Mouse (Mus musculus) thymus, adult 2 months (tissue): ENCODE data around the gene Cpsf2. TPM values are rescaled to one million over a fixed set of nuclear protein-coding genes. Genes with fewer than 3 reads are reported as not detected.
A peak's percentile ranks its signal among the peaks of the same experiment; 100 is the strongest.
"Not testable (repeated sequence)": the region's sequence is repeated elsewhere in the genome, so short reads cannot be mapped to it uniquely, and the experiment has no call there.

Source experiments
- DNase-seq: peaks from one replicate; pipeline ENCODE4 v3.0.0; 2021
- H3K27ac ChIP-seq: fragments of 200-500 bp; 2 replicates; pipeline ENCODE4 v1.5.1; 2012; ENCODE audit warnings: low read length, control low read depth; ENCODE audit not compliant: control insufficient read depth, insufficient read depth
- H3K27me3 ChIP-seq: fragments of 200-500 bp; 2 replicates; pipeline ENCODE4 v1.6.1; 2012; ENCODE audit warnings: mild to moderate bottlenecking, low read length, moderate library complexity, mixed read lengths; ENCODE audit not compliant: control insufficient read depth, insufficient read depth
- H3K36me3 ChIP-seq: fragments of 200-500 bp; 2 replicates; pipeline ENCODE4 v1.6.1; 2012; ENCODE audit warnings: mild to moderate bottlenecking, low read length, moderate library complexity; ENCODE audit not compliant: control insufficient read depth, insufficient read depth
- H3K4me1 ChIP-seq: fragments of 200-500 bp; replicated peaks from 2 replicates; pipeline ENCODE4 v1.6.1; 2012; ENCODE audit warnings: low read length; ENCODE audit not compliant: control insufficient read depth, insufficient read depth
- H3K4me3 ChIP-seq: fragments of 200-500 bp; 2 replicates; pipeline ENCODE4 v1.5.1; 2012; ENCODE audit warnings: mild to moderate bottlenecking, low read length, control low read depth, moderate library complexity; ENCODE audit not compliant: control insufficient read depth, insufficient read depth
- CTCF ChIP-seq: fragments of 200-500 bp; IDR thresholded peaks from 2 replicates; pipeline ENCODE4 v1.5.1; 2012; ENCODE audit warnings: mild to moderate bottlenecking, control low read depth, low read length, moderate library complexity, borderline replicate concordance; ENCODE audit not compliant: control insufficient read depth, poor library complexity, insufficient read depth; ENCODE audit errors: extremely low read depth
- POLR2A ChIP-seq: fragments of 200-500 bp; IDR thresholded peaks from 2 replicates; pipeline ENCODE4 v1.6.1; 2012; ENCODE audit warnings: mild to moderate bottlenecking, low read length, control low read depth, moderate library complexity; ENCODE audit not compliant: control insufficient read depth, poor library complexity, insufficient read depth; ENCODE audit errors: extremely low read depth
- WGBS: fragments of 180-500 bp; shearing (Covaris S2); methylation state at CpG from one replicate; pipeline ENCODE4 v1.1.7; 2018; 5-methylcytosine and 5-hydroxymethylcytosine counted together
- polyA plus RNA-seq: library from polyadenylated mRNA; depleted of rRNA; stranded (reverse); fragments of >200 nt; gene quantifications from 2 replicates; pipeline ENCODE4 v1.2.3, GENCODE M21; 2012

The Cpsf2 gene
- polyA plus RNA-seq, 1 experiment, result 6.6 TPM

DNA sequence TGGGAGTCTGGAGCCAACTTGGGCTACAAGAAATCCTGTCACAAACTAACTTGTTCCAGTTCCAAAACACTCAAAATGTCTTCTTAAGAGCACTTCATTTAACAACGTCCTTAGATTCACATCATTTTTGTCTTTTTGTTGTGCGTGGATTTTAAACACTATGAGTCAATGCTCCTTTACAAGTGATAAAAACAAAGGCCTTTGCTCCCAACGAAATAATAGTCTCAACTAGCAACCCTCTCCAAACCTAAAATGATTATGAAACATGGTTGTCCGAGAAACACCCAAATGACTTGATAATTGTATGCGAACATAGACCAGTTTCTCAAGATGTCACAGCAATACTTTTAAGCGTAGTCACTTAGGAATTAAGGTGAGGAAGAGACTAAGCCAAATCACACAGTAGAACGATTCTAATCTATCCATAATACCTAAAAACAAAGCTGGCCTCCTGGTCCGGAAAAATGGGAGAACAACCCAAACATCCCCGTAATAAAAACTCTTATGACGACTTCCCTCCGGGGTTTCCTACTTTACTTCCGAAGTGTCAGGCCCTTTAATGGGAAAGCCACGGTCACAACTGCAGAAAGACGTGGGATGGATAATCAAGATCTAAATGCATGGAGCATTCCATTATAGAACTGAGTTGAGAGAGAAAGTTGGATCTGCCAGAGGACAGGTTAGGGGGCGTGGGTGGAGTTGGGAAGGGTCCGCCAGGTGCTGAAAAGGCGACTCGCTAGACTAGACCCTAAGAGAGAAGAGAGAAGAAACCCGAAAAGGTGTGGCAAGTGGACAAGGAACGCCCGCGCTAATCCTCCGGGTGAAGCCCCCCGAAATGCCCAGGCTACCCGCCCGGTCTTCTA lies 18.5 kb upstream of the Cpsf2 start:
- TF ChIP-seq POLR2A, result no peak
- TF ChIP-seq CTCF, result no peak
- Histone ChIP-seq H3K27me3 (no peaks in the 10 kb centered on the region), H3K27ac (no peak overlapping the region), H3K36me3 (no peaks in the 10 kb centered on the region), H3K4me3 (peak overlapping the region; percentile 77), H3K4me1 (no peaks in the 10 kb centered on the region)
- DNase-seq, result no peak
- WGBS, result 6% methylated on average over 26 of the region's 26 CpGs

DNA sequence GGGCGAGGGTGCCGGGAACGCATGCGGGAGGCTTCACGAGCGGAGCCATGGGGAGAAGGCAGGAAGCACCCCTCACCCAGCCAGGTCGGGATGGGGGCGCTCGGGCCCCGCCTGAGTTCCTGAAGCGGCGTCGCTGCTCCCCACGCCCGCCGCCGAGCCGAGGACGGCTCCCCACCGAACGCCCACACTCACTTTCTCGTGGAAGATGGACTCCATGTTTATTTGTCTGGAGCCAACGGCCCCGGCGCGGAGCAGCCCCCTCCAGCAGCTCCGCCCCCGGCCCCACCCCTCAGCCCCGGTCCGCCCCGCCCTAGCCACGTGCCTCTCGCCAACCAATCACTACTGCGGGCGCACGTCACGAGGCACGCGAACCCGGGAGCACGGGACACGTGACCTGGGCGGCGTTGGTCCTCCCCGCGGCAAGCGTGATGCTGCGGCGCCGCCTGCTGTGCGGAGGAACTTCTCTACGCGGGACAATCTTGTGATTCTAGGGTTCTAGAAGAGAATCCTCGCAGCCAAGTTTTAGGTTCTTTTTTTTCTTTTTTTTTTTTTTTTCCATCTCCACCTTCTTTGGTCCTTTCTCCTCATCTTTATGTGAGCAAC lies 17.7 kb upstream of the Cpsf2 start, which contains the start of gene Atxn3:
Gene Atxn3 (minus strand): TSS at position 305 of the 603 bp plus-strand sequence.
- Histone ChIP-seq H3K4me3 (peak within 1 kb of the TSS; percentile 77), H3K27me3 (no peaks in the 10 kb centered on the region), H3K36me3 (no peaks in the 10 kb centered on the region), H3K27ac (no peak within 1 kb of the TSS), H3K4me1 (no peaks in the 10 kb centered on the region)
- DNase-seq, result peak; percentile 98
- WGBS, result under 1% methylated on average over 54 of the region's 54 CpGs
- TF ChIP-seq POLR2A, result peak; percentile 59
- peak; percentile 78; the same call in 1 of the 2 replicates for TF ChIP-seq CTCF

DNA sequence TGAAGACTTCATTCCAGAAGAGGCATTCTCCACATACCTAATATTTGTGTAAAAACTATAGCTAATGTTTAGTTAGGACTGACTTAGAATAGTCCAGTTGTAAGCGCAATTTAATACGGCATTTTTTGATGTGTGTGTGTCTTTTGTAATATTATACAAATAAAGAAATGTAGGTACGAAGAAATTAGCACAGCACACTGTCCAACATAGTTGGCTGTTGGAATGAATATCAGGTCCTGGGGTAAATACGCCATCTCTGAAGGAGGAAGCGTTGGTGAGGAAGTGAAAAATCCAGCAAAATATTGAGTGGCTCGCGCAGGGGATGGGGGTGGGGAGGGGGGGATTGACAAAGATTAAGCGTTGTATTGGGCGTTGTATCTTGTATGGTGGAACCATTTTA lies 17.2 kb upstream of the Cpsf2 start:
- no peaks in the 10 kb centered on the region for H3K4me1 ChIP-seq
- H3K36me3 ChIP-seq, result no peaks in the 10 kb centered on the region
- H3K4me3 ChIP-seq, result no peak overlapping the region
- WGBS, result 15% methylated on average over 9 of the region's 9 CpGs
- no peaks in the 10 kb centered on the region for H3K27me3 ChIP-seq
- no peak for DNase-seq
- TF ChIP-seq POLR2A (no peak), CTCF (no peak)
- no peak overlapping the region for H3K27ac ChIP-seq

DNA sequence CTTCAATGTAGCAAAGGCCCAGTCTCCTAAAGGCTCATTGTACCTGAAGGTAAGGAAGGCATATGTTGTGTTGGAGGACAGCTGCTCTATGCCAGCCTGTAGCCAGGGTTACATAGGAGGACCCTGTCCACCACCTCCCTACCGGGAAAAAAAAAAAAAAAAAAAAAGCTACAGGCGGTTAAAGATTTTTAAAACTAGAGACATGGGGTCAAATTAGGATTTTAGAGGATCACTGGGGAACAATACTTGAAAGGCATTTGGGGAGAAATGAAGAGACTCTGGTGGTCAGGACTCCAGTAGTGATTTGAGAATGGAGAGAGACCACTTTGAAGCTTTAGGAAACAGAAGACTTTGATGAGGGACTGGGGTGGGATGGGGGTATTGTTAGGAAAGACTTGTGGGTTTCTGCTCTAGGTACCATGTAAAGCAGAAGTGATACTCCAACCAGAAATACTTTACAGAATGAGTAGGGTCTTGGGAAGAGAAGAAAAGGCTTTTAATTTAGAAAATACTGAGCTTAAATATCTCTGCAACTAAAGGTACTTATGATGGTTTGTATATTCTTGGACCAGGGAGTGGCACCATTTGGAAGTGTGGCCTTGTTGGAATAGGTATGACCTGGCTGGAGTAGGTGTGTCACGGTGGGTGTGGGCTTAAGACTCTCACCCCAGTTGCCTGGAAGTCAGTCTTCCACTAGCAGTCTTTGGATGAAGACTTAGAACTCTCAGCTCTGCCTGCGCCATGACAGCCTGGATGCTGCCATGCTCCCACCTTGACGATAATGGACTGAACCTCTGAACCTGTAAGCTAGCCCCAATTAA lies 16.6 kb upstream of the Cpsf2 start:
- not testable (repeated sequence) for H3K27me3 ChIP-seq, DNase-seq, H3K36me3 ChIP-seq, H3K4me1 ChIP-seq, H3K27ac ChIP-seq, H3K4me3 ChIP-seq
- 85% methylated on average over 5 of the region's 5 CpGs for WGBS

DNA sequence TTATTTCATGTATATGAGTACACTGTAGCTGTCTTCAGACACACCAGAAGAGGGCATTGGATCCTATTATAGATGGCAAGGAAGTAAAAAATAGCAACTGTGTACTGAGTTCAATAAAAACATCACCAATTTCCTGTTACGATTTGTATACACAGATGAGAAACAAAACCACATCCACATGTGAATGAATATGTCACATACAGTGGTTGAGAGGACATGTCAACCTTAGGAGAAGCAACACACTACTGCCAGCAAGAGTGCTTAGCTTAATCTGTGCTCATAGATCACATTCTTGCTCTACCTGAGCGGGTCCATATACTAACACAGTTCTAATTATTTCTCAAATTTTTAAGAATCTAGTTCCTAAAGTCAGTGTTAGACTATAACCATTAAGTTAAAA lies 4.5 kb upstream of the Cpsf2 start:
- H3K4me3 ChIP-seq, result no peak overlapping the region
- H3K36me3 ChIP-seq, result peaks cover 5% of the 10 kb centered on the region
- H3K27ac ChIP-seq, result no peak overlapping the region
- H3K4me1 ChIP-seq, result no peaks in the 10 kb centered on the region
- WGBS, result 58% methylated on average over 2 of the region's 2 CpGs
- no peak for TF ChIP-seq POLR2A
- TF ChIP-seq CTCF, result no peak
- H3K27me3 ChIP-seq, result no peaks in the 10 kb centered on the region
- no peak for DNase-seq

DNA sequence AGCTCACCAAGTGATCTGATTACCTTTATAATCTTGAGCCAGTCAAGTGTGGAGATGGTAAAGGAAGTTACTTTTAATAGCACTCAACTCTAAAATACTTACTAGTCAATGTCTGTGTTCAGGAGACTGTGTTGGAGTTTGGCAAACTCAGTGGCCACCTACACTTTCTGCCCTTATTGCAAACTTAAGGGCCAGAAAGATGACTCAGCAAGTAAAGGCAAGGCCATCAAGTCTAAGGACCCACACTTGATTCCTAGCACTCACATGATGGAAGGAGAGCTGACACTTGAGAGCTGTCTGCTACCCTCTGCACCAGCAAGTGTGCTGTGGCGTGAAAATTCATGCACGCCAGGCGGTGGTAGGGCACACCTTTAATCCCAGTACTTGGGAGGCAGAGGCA lies 3.6 kb upstream of the Cpsf2 start:
- no peak for DNase-seq
- Histone ChIP-seq H3K27me3 (no peaks in the 10 kb centered on the region), H3K4me3 (no peak overlapping the region), H3K27ac (no peak overlapping the region), H3K36me3 (peaks cover 5% of the 10 kb centered on the region), H3K4me1 (peaks cover 5% of the 10 kb centered on the region)
- 98% methylated on average over 3 of the region's 3 CpGs for WGBS
- TF ChIP-seq CTCF, result no peak
- TF ChIP-seq POLR2A, result no peak
